Mouse (Mus musculus) testis, adult 2 months (tissue): ENCODE measurements around the gene Olfr520. TPM values are rescaled to one million over a fixed set of nuclear protein-coding genes. Genes with fewer than 3 reads are reported as not detected.

Experiments used
- H3K27ac ChIP-seq: fragments of 200-500 bp; 2 replicates; pipeline ENCODE4 v1.5.1; 2012; ENCODE audit warnings: low read depth, low read length; ENCODE audit not compliant: control insufficient read depth, insufficient read depth
- H3K27me3 ChIP-seq: fragments of 200-500 bp; 2 replicates; pipeline ENCODE4 v1.6.1; 2012; ENCODE audit warnings: mild to moderate bottlenecking, low read length, moderate library complexity; ENCODE audit not compliant: control insufficient read depth, insufficient read depth
- H3K36me3 ChIP-seq: fragments of 200-500 bp; 2 replicates; pipeline ENCODE4 v1.6.1; 2012; ENCODE audit warnings: mild to moderate bottlenecking, low read length; ENCODE audit not compliant: control insufficient read depth, insufficient read depth
- H3K4me1 ChIP-seq: fragments of 200-500 bp; 2 replicates; pipeline ENCODE4 v1.6.1; 2012; ENCODE audit warnings: low read length; ENCODE audit not compliant: control insufficient read depth, insufficient read depth
- H3K4me3 ChIP-seq: fragments of 200-500 bp; 2 replicates; pipeline ENCODE4 v1.5.1; 2012; ENCODE audit warnings: low read depth, mild to moderate bottlenecking, low read length, moderate library complexity, mixed read lengths; ENCODE audit not compliant: control insufficient read depth
- CTCF ChIP-seq: fragments of 200-500 bp; IDR thresholded peaks from 2 replicates; pipeline ENCODE4 v1.5.1; 2012; ENCODE audit warnings: low read depth, mild to moderate bottlenecking, inconsistent platforms, low read length, moderate library complexity; ENCODE audit not compliant: control insufficient read depth, insufficient read depth, insufficient replicate concordance
- POLR2A ChIP-seq: fragments of 200-500 bp; IDR thresholded peaks from 2 replicates; pipeline ENCODE4 v1.6.1; 2012; ENCODE audit warnings: low read depth, mild to moderate bottlenecking, inconsistent platforms, low read length, moderate library complexity; ENCODE audit not compliant: control insufficient read depth
- polyA plus RNA-seq: library from polyadenylated mRNA; depleted of rRNA; stranded (reverse); fragments of >200 nt; gene quantifications from 2 replicates; pipeline ENCODE4 v1.2.3, GENCODE M21; 2012

Olfr520 gene
- polyA plus RNA-seq, 1 experiment, result 0.22 TPM

GRCm38 (mm10) chr7:99695471-99696057 is 34.5 kb upstream of the Olfr520 start:
- Histone ChIP-seq H3K4me3 (no peak overlapping the region), H3K27ac (no peak overlapping the region), H3K4me1 (no peaks in the 10 kb centered on the region), H3K27me3 (no peaks in the 10 kb centered on the region), H3K36me3 (no peaks in the 10 kb centered on the region)
- TF ChIP-seq CTCF, result no peak
- no peak for TF ChIP-seq POLR2A

- H3K4me1 ChIP-seq, result peaks cover 3% of the 10 kb centered on the region
- H3K4me3 ChIP-seq, result peak overlapping the region; percentile 12; the same call in 1 of the 2 replicates
- H3K36me3 ChIP-seq, result no peaks in the 10 kb centered on the region
- TF ChIP-seq POLR2A (no peak), CTCF (no peak)
- no peaks in the 10 kb centered on the region for H3K27me3 ChIP-seq
- H3K27ac ChIP-seq, result no peak overlapping the region
Observed at GRCm38 (mm10) chr7:99698576-99698975, 31.5 kb upstream of the Olfr520 start.

GRCm38 (mm10) chr7:99699106-99699505 is 31.0 kb upstream of the Olfr520 start:
- H3K36me3 ChIP-seq, result no peaks in the 10 kb centered on the region
- TF ChIP-seq CTCF (no peak), POLR2A (no peak)
- no peak overlapping the region for H3K27ac ChIP-seq
- peak overlapping the region; percentile 8; the same call in 1 of the 2 replicates for H3K4me3 ChIP-seq
- H3K4me1 ChIP-seq, result peaks cover 3% of the 10 kb centered on the region
- H3K27me3 ChIP-seq, result no peaks in the 10 kb centered on the region

DNA sequence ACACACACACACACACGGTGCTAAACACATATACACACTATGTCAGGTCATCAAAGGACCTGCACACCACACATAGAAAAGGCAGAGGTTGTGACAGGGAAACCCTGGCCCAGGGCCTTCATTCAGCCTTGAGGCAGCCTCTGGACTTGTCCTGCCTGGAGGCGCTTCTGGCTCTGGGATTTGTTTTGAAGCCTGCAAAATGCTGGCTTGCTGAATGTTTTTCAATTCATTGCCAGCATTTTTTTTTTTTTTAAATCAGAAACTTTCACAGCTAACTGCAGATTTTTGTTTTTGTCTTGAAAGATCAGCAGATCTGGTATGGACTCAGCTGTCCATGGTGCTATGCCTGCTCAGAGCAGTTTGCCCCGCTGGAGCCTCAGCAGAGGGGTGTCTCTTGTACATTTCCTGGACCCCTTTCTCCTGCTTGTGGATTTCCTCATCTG is 30.3 kb upstream of the Olfr520 start:
- TF ChIP-seq POLR2A (no peak), CTCF (no peak)
- Histone ChIP-seq H3K27ac (no peak overlapping the region; the same call in 1 of the 2 replicates), H3K36me3 (no peaks in the 10 kb centered on the region)

GRCm38 (mm10) chr7:99700641-99701040 is 29.4 kb upstream of the Olfr520 start:
- H3K27ac ChIP-seq, result no peak overlapping the region
- TF ChIP-seq CTCF (no peak), POLR2A (no peak)
- no peaks in the 10 kb centered on the region for H3K27me3 ChIP-seq
- H3K4me3 ChIP-seq, result no peak overlapping the region
- H3K36me3 ChIP-seq, result no peaks in the 10 kb centered on the region
- peaks cover 3% of the 10 kb centered on the region for H3K4me1 ChIP-seq

More for the DNA sequence above, 30.3 kb upstream of the Olfr520 start:
- no peaks in the 10 kb centered on the region for H3K27me3 ChIP-seq
- H3K4me1 ChIP-seq, result peaks cover 3% of the 10 kb centered on the region
- H3K4me3 ChIP-seq, result no peak overlapping the region

DNA sequence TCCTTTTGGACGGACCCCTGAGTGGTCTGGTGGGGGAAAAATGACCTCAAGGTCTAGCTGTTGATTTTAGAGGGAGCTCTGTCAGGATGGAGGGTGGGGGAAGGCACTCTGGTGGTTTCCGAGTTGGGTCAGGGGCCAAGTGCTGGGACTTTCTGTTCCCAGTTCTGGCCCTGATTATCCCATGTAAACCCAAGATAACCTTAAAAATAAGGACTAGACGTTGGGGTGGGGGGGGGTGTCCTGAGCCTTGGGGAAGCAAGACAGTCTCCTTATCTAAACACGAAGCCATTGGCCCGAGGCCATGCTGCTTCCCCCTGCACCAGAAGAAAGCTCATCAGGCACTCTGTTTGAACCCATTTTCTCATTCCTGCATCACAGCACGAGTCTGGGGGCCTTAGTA is 27.9 kb upstream of the Olfr520 start:
- TF ChIP-seq POLR2A, result no peak
- TF ChIP-seq CTCF, result no peak
- Histone ChIP-seq H3K36me3 (no peaks in the 10 kb centered on the region), H3K4me1 (peaks cover 5% of the 10 kb centered on the region), H3K4me3 (no peak overlapping the region), H3K27me3 (no peaks in the 10 kb centered on the region), H3K27ac (no peak overlapping the region)

DNA sequence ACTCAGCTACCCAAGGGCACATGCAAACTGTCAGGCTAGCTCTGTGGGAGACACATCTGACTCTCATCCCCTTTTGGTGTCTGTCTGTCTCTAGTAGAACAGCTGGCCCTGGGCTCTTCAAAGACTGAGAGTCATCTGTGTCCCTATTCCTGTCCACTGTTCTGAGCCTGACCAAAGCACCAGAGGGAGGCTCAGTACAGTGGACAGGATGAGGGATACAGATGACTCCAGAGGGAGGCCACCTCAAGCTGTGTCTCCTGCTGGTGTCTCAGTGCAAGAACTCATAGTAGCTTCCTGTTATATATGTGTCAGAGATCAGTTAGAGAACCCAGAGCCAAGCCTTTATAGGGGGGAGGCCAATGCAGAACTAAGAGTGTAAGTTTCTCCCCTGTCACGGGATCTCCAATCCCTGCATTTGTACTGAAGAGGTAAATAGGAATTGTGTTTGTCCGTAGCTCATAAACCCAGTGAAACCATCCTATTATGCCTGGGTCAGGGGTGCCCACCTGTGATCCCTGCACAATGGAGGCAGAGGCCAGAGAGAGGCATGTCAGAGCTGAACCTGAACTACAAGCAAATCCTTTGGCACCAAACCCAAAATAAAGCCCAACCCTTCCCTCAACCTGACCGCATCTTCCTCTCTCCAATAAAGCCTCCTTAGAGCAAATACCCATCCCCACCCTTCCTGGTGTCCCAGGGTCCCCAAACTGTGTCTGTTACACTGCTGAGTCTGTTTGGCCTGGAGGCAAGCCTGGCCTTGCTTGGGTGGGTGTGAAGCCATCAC is 25.1 kb upstream of the Olfr520 start:
- Histone ChIP-seq H3K4me1 (peaks cover 5% of the 10 kb centered on the region), H3K4me3 (no peak overlapping the region), H3K27me3 (no peaks in the 10 kb centered on the region), H3K27ac (no peak overlapping the region), H3K36me3 (no peaks in the 10 kb centered on the region)
- TF ChIP-seq CTCF (no peak), POLR2A (no peak)
